In genomic region chr9:40455336-40456185, GRCm38 (mm10) we compare ENCODE assay signal across 8 mouse cellular contexts.
DNase-seq lines count a peak whose midpoint lies in the region; ATAC-seq and TF ChIP-seq lines count a peak whose summit lies in the region.

No protein-coding gene starts in this region.

- no peaks in the 10 kb centered on the region for H3K9me3 ChIP-seq in embryonic facial prominence, embryonic 10.5 days
- no peaks in the 10 kb centered on the region for H3K9me3 ChIP-seq in kidney, embryonic 16.5 days (ENCODE audit: low read length)
- no peaks in the 10 kb centered on the region for H3K9me3 ChIP-seq in liver, postnatal 0 days (ENCODE audit: low read length)
- H3K9me3 ChIP-seq in neural tube, embryonic 11.5 days (ENCODE audit: control insufficient read depth, low read length) = no peaks in the 10 kb centered on the region
- H3K9me3 ChIP-seq in stomach, embryonic 16.5 days (replicated peaks; ENCODE audit: control insufficient read depth, low read length) = no peaks in the 10 kb centered on the region

- H3K4me1 ChIP-seq in embryonic facial prominence, embryonic 10.5 days = peaks cover 44% of the 10 kb centered on the region
- H3K4me1 ChIP-seq in heart, adult 2 months (ENCODE audit: control insufficient read depth, insufficient read depth, low read length) = peaks cover 4% of the 10 kb centered on the region
- peaks cover 30% of the 10 kb centered on the region for H3K4me1 ChIP-seq in kidney, embryonic 16.5 days (ENCODE audit: insufficient read depth, low read length)
- peaks cover 16% of the 10 kb centered on the region for H3K4me1 ChIP-seq in liver, postnatal 0 days (ENCODE audit: insufficient read depth)
- H3K4me1 ChIP-seq in neural tube, embryonic 11.5 days (ENCODE audit: control insufficient read depth, insufficient read depth, low read length) = no peaks in the 10 kb centered on the region
- H3K4me1 ChIP-seq in stomach, embryonic 16.5 days (ENCODE audit: control insufficient read depth, insufficient read depth, low read length) = peaks cover 25% of the 10 kb centered on the region

- H3K79me2 ChIP-seq in heart, adult 2 months (replicated peaks; ENCODE audit: control insufficient read depth, insufficient read depth, low read length) = no peaks in the 10 kb centered on the region

- 0 out of 2 replicates have a peak, but pooled peaks have one; percentile 9 for TF ChIP-seq CTCF in heart, adult 2 months (IDR thresholded peaks at IDR 0.05)
- 0 out of 2 replicates have a peak, but pooled peaks have one; percentile 20 for TF ChIP-seq CTCF in liver, postnatal 0 days (IDR thresholded peaks at IDR 0.05; ENCODE audit: low read depth)

- no peaks in the 10 kb centered on the region for H3K36me3 ChIP-seq in embryonic facial prominence, embryonic 10.5 days (replicated peaks)
- no peaks in the 10 kb centered on the region for H3K36me3 ChIP-seq in heart, adult 2 months (ENCODE audit: control insufficient read depth, insufficient read depth, low read length)
- H3K36me3 ChIP-seq in kidney, embryonic 16.5 days (ENCODE audit: insufficient read depth, low read length) = no peaks in the 10 kb centered on the region
- no peaks in the 10 kb centered on the region for H3K36me3 ChIP-seq in liver, postnatal 0 days (replicated peaks; ENCODE audit: insufficient read depth, low read length)
- H3K36me3 ChIP-seq in neural tube, embryonic 11.5 days (ENCODE audit: control insufficient read depth, insufficient read depth, low read length) = no peaks in the 10 kb centered on the region
- H3K36me3 ChIP-seq in stomach, embryonic 16.5 days (ENCODE audit: control insufficient read depth, insufficient read depth, low read length) = no peaks in the 10 kb centered on the region

- WGBS in embryonic facial prominence, embryonic 10.5 days = under 1% methylated on average over 77 of the region's 77 CpGs
- WGBS in heart, adult 2 months = under 1% methylated on average over 77 of the region's 77 CpGs
- WGBS in kidney, embryonic 16.5 days = under 1% methylated on average over 77 of the region's 77 CpGs
- WGBS in liver, postnatal 0 days (ENCODE audit: insufficient replicate concordance) = 1% methylated on average over 73 of the region's 77 CpGs
- under 1% methylated on average over 71 of the region's 77 CpGs for WGBS in neural tube, embryonic 11.5 days
- WGBS in stomach, embryonic 16.5 days = under 1% methylated on average over 76 of the region's 77 CpGs

- peak overlapping the region; percentile 74 for H3K9ac ChIP-seq in heart, adult 2 months (ENCODE audit: low read depth, low read length)
- peak overlapping the region; percentile 74 for H3K9ac ChIP-seq in kidney, embryonic 16.5 days (replicated peaks; ENCODE audit: low read length)
- peak overlapping the region; percentile 58 for H3K9ac ChIP-seq in liver, postnatal 0 days (replicated peaks)
- peak overlapping the region; percentile 40 for H3K9ac ChIP-seq in neural tube, embryonic 11.5 days (ENCODE audit: low read length)
- H3K9ac ChIP-seq in stomach, embryonic 16.5 days (ENCODE audit: low read length) = peak overlapping the region; percentile 80

- peak; percentile 41 for ATAC-seq in kidney, embryonic 16.5 days (ENCODE audit: low FRiP score, low TSS enrichment)
- peak; percentile 63 for ATAC-seq in liver, postnatal 0 days
- peak; percentile 55; the same call in 1 of the 2 replicates for ATAC-seq in neural tube, embryonic 11.5 days (ENCODE audit: insufficient read depth, low FRiP score, low TSS enrichment)
- peak; percentile 39 for ATAC-seq in stomach, embryonic 16.5 days (ENCODE audit: insufficient read depth, low FRiP score)

- H3K4me3 ChIP-seq in embryonic facial prominence, embryonic 10.5 days = peak overlapping the region; percentile 73
- H3K4me3 ChIP-seq in heart, adult 2 months = peak overlapping the region; percentile 79
- H3K4me3 ChIP-seq in kidney, embryonic 16.5 days (ENCODE audit: low read length) = peak overlapping the region; percentile 69
- peak overlapping the region; percentile 62 for H3K4me3 ChIP-seq in liver, postnatal 0 days (ENCODE audit: low read depth, low read length)
- H3K4me3 ChIP-seq in neural tube, embryonic 11.5 days (ENCODE audit: low read depth, low read length) = peak overlapping the region; percentile 60
- H3K4me3 ChIP-seq in stomach, embryonic 16.5 days (replicated peaks; ENCODE audit: low read length) = peak overlapping the region; percentile 77

- H3K4me2 ChIP-seq in kidney, embryonic 16.5 days (replicated peaks; ENCODE audit: low read depth, low read length) = peak overlapping the region; percentile 97
- peak overlapping the region; percentile 87 for H3K4me2 ChIP-seq in liver, postnatal 0 days (ENCODE audit: low read depth, low read length)
- peak overlapping the region; percentile 99 for H3K4me2 ChIP-seq in neural tube, embryonic 11.5 days (ENCODE audit: low read depth)
- H3K4me2 ChIP-seq in stomach, embryonic 16.5 days (ENCODE audit: low read depth, low read length) = peak overlapping the region; percentile 99

- TF ChIP-seq EP300 in heart, adult 2 months (IDR thresholded peaks at IDR 0.05; ENCODE audit: insufficient read depth, low read depth, low read length) = no peak
- TF ChIP-seq EP300 in liver, postnatal 0 days (IDR thresholded peaks at IDR 0.05; ENCODE audit: low read depth) = no peak

- peak; percentile 31 for DNase-seq in layer of hippocampus, adult 11-12 months (ENCODE audit: low spot score)
- DNase-seq in layer of hippocampus, adult 8-10 months (ENCODE audit: low spot score in 2 of 2) = no peak
- DNase-seq in embryonic facial prominence, embryonic 10.5 days (ENCODE audit: low spot score) = peak; percentile 72
- peak; percentile 73 to 79 for DNase-seq in heart, adult 2 months
- DNase-seq in liver, postnatal 0 days = peak; percentile 67
- peak; percentile 59 for DNase-seq in neural tube, embryonic 11.5 days (ENCODE audit: low spot score)

- H3K27me3 ChIP-seq in embryonic facial prominence, embryonic 10.5 days (replicated peaks; ENCODE audit: low read depth, poor library complexity, severe bottlenecking) = peaks cover 41% of the 10 kb centered on the region
- H3K27me3 ChIP-seq in heart, adult 2 months (ENCODE audit: control insufficient read depth, insufficient read depth, low read length) = no peaks in the 10 kb centered on the region
- H3K27me3 ChIP-seq in kidney, embryonic 16.5 days (ENCODE audit: insufficient read depth, low read length) = no peaks in the 10 kb centered on the region
- H3K27me3 ChIP-seq in liver, postnatal 0 days (ENCODE audit: insufficient read depth, low read length) = 0 out of 2 replicates have a peak, but pooled peaks cover 6% of the 10 kb centered on the region
- peaks cover 3% of the 10 kb centered on the region; the same call in 1 of the 2 replicates for H3K27me3 ChIP-seq in neural tube, embryonic 11.5 days (ENCODE audit: control insufficient read depth, insufficient read depth, low read length)
- H3K27me3 ChIP-seq in stomach, embryonic 16.5 days (ENCODE audit: control insufficient read depth, insufficient read depth, low read length) = no peaks in the 10 kb centered on the region

- no peak for TF ChIP-seq POLR2A in heart, adult 2 months (IDR thresholded peaks at IDR 0.05; ENCODE audit: insufficient read depth, low read depth, low read length)

- intact Hi-C loops in heart, adult 2 months (cut with DNase I) = loop anchor here (2.0 kb wide), 1 partner anchor 41 kb away; no protein-coding TSS in a partner anchor

- H3K27ac ChIP-seq in embryonic facial prominence, embryonic 10.5 days (replicated peaks) = peak overlapping the region; percentile 80
- H3K27ac ChIP-seq in heart, adult 2 months = peak overlapping the region; percentile 84
- peak overlapping the region; percentile 78 for H3K27ac ChIP-seq in kidney, embryonic 16.5 days (ENCODE audit: low read length)
- H3K27ac ChIP-seq in liver, postnatal 0 days (ENCODE audit: low read depth) = peak overlapping the region; percentile 87
- no peak overlapping the region for H3K27ac ChIP-seq in neural tube, embryonic 11.5 days (ENCODE audit: low read depth, low read length)
- peak overlapping the region; percentile 71 for H3K27ac ChIP-seq in stomach, embryonic 16.5 days (ENCODE audit: low read length)

Comparison
In these comparisons a context has a peak if more than half of its experiments do, and no peak if none do; other contexts are left out.
1. DNase-seq: peak in layer of hippocampus, adult 11-12 months (single experiment), embryonic facial prominence, embryonic 10.5 days (single experiment), heart, adult 2 months (2 of 2), liver, postnatal 0 days (single experiment) and neural tube, embryonic 11.5 days (single experiment); none in layer of hippocampus, adult 8-10 months (0 of 2).
2. Peak in every context shown above with its lines, with median percentiles within 50 percentile points of each other: H3K4me3 ChIP-seq, H3K9ac ChIP-seq, ATAC-seq and H3K4me2 ChIP-seq.